Mouse (Mus musculus) brain, adult 2 months (tissue): ENCODE data around the gene B2m.
A peak's percentile ranks its signal among the peaks of the same experiment; 100 is the strongest.
"Not testable (repeated sequence)": the region's sequence is repeated elsewhere in the genome, so short reads cannot be mapped to it uniquely, and the experiment has no call there.

Source experiments
- DNase-seq: peaks from one replicate; pipeline ENCODE4 v3.0.0; 2011; ENCODE audit warnings: low read depth, low spot score

B2m gene

GRCm38 (mm10) chr2:122147508-122148241 lies at the start of gene B2m:
Gene B2m, plus strand, starts transcription at chr2:122147686.
- DNase-seq, result peak; percentile 97

DNA sequence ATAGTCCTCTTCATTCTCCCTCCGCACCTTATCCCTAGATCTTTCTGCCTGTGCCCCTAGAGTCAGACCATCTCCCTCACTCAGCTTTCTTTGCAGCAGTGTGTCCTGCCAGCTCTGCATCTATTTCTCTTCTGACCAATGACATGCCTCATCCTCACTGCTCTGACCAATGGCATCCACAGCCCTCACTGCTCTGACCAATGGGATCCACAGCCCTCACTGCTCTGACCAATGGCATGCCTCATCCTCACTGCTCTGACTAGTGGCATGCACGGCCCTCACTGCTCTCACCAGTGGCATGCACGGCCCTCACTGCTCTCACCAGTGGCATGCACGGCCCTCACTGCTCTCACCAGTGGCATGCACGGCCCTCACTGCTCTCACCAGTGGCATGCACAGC lies 49.8 kb upstream of the B2m start:
- not testable (repeated sequence) for DNase-seq

GRCm38 (mm10) chr2:122102070-122102469 lies 45.4 kb upstream of the B2m start:
- no peak for DNase-seq

DNA sequence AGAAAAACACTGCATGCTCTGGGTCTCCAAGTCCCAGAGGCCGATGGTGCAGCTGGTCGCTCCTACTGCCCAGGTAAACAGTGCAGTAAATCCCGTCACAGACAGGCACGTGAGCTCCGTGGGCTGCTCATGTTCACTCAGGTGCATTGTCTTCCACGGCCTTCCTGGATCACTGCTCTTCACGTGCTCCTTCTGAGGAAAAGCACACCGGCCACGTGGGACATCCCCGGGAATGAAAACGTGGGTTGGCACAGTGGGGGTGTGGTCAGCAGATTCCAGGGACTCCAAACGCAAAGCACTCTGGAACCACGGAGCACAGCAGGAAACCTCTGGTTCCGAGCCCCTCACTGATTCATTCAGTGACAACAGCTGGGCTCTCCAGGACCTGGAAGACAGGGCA lies 39.4 kb upstream of the B2m start:
- no peak for DNase-seq

DNA sequence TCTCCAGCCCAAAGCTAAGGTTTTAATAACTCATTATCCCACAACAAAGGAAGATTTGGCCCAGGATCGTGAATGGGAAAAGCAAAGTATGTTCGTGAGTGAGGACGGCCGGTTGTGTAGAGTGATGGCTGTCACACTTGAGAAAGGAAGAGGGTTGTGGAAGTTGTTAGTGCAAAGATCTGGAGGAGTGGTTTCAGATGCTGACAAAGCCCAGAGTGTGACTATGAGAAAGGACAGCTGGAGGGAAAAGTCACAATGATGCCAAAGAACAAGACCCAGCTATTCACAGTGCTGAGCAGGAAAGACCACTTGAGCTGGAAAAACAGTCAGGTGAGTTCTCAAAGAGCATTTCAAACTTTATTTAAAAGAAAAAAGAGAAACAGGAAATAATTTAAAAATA lies 37.8 kb upstream of the B2m start:
- no peak for DNase-seq

GRCm38 (mm10) chr2:122116888-122117287 lies 30.6 kb upstream of the B2m start:
- no peak for DNase-seq

GRCm38 (mm10) chr2:122117961-122118958 lies 29.2 kb upstream of the B2m start, which contains the start of gene Spg11:
Gene Spg11, minus strand, starts transcription at chr2:122118386.
- peak; percentile 99 for DNase-seq

- no peak for DNase-seq
These were observed 21.6 kb upstream of the B2m start for GRCm38 (mm10) chr2:122125680-122126572.

- peak; percentile 8 for DNase-seq
These were observed 20.6 kb upstream of the B2m start for GRCm38 (mm10) chr2:122126765-122127347.

DNA sequence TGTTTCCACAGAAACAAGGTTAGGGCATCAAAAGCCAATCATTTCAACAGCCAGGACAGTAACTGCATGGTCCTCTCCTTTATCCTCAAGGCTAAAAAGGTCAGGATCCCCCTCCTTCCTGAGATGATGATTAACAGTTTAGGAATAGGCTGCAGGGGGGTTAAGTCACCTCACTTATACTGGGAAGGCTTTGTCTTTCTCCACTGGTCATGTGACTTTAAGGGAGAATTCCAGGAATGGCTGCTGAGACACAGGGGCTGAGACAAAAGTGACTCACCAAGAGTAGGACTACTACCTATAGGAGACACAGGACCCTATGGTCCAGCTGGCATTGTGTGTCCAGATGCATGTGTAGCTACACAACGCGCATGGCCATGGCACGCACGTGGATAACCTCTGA lies 19.9 kb upstream of the B2m start:
- DNase-seq, result no peak

DNA sequence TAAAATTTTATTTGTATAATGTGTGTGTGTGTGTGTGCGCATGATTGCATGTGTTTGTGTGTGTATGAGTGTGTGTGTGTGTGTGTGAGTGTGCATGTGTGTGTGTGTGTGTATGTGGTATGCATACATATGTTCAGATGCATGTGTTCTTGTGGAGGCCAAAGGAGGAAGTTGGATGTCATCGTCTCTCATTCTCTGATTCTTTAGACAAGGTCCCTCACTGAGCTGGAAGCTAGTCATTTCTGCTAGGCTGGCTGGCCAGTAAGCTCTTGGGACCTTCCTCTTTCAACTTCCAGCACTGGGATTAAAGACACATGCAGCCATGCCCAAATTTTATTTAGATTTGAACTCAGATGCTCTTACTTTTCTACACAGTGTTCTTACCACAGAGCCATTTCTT lies 15.4 kb upstream of the B2m start:
- no peak for DNase-seq

DNA sequence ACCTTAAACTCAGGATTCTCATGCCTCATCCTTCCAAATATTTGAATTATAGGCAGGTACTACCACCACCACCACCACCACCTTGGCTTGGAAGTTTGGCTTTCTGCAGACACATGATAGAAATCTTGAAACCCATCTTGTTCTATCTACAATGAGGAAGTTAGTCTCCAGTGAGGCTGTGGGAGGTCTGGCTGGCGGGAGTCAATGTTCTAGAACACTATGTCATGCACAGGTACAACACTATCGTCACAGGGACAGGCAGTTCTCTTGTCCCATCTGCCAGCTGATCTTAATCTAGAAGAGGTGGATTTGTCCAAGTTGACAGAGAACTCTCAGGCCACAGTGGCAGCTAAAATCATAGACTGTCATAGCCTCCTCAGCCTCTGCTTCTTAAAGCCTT lies 14.9 kb upstream of the B2m start:
- DNase-seq, result no peak

- no peak for DNase-seq
These were observed 9.5 kb upstream of the B2m start for GRCm38 (mm10) chr2:122137839-122138465.

GRCm38 (mm10) chr2:122140815-122141214 lies 6.7 kb upstream of the B2m start:
- DNase-seq, result no peak

DNA sequence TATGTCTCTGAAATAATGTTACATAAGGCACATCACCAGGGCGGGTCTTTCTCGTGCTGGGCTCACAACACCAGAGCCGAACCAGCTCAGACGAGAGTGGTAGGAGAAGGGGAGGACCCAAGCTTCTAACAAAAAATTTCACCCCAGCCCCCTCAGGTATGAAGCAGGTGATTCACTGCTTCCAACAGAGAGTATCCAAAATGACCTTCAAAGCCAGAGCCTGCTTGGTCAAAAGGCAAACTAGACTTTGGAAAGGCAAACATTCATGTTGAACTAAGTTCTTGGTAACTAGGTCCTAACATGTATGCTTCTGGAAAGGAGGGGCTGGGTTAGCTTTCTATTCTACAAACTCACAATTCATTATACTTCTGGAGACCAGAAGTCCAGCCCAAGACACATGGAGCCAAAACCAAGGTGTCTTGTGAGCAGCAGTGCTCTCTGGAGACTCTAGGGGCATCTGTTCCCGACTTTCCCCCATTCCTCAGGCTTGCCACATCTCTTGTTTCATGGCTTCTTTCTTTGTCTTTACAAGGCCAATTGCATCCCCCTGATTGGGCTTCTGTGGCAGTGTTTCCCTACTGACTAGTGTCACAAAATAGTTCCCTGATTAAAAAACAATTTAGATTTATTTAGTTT lies 6.0 kb upstream of the B2m start:
- no peak for DNase-seq

GRCm38 (mm10) chr2:122143111-122143510 lies 4.4 kb upstream of the B2m start:
- no peak for DNase-seq

- no peak for DNase-seq
These were observed 1.7 kb upstream of the B2m start for GRCm38 (mm10) chr2:122145756-122146155.

- DNase-seq, result no peak
These were observed 799 bp upstream of the B2m start for GRCm38 (mm10) chr2:122146687-122147086.

GRCm38 (mm10) chr2:122148242-122148917 lies 894 bp downstream of the B2m start:
- peak; percentile 51 for DNase-seq

DNA sequence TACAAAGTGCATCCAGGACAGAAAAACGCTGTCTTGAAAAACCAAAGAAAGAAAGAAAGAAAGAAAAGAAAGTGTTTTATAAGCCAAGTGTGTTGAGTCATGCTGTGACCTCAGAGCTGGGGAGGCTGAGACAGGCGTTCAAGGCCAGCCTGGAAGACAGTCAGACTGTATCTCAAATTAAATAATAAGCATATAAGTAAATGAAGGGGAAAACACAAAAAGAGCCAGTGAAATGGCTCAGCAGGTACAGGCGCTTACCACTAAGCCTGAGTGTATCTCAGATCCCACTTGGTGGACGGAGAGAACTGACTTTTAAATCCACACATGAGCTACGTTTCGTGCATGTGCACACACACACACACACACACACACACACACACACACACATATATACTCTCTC lies 1.8 kb downstream of the B2m start:
- DNase-seq, result no peak
